Mouse (Mus musculus) kidney, embryonic 14.5 days (tissue): Measurements from ENCODE around the gene Zmiz2. TPM values are rescaled to one million over a fixed set of nuclear protein-coding genes. Genes with fewer than 3 reads are reported as not detected.
A peak's percentile ranks its signal among the peaks of the same experiment; 100 is the strongest.
"Not testable (repeated sequence)": the region's sequence is repeated elsewhere in the genome, so short reads cannot be mapped to it uniquely, and the experiment has no call there.

Experiments
- ATAC-seq: fragments of 200-750 bp; cut with Nextera tagmentation; 2 replicates; pipeline ENCODE4 v1.8.0; 2017; ENCODE audit warnings: moderate number of reproducible peaks, mild to moderate bottlenecking, moderate TSS enrichment, moderate library complexity; ENCODE audit not compliant: low FRiP score, low TSS enrichment
- H3K27ac ChIP-seq: fragments of 300-500 bp; sonication (generic); 2 replicates; pipeline ENCODE4 v1.5.1; 2014; ENCODE audit warnings: low read depth, mild to moderate bottlenecking, low read length, moderate library complexity, mixed read lengths
- H3K27me3 ChIP-seq: fragments of 300-500 bp; sonication (generic); 2 replicates; pipeline ENCODE4 v1.6.1; 2014; ENCODE audit warnings: mild to moderate bottlenecking, low read length; ENCODE audit not compliant: control insufficient read depth, insufficient read depth
- H3K36me3 ChIP-seq: fragments of 300-500 bp; sonication (generic); 2 replicates; pipeline ENCODE4 v1.6.1; 2014; ENCODE audit warnings: low read length, mixed read lengths; ENCODE audit not compliant: control insufficient read depth, insufficient read depth
- H3K4me1 ChIP-seq: fragments of 300-500 bp; sonication (generic); 2 replicates; pipeline ENCODE4 v1.6.1; 2014; ENCODE audit warnings: low read length, mixed read lengths; ENCODE audit not compliant: control insufficient read depth, insufficient read depth
- H3K4me2 ChIP-seq: fragments of 300-500 bp; sonication (generic); replicated peaks from 2 replicates; pipeline ENCODE4 v1.6.1; 2014; ENCODE audit warnings: low read depth, mild to moderate bottlenecking, low read length
- H3K4me3 ChIP-seq: fragments of 300-500 bp; sonication (generic); 2 replicates; pipeline ENCODE4 v1.5.1; 2014; ENCODE audit warnings: mild to moderate bottlenecking, low read length
- H3K9ac ChIP-seq: fragments of 300-500 bp; sonication (generic); 2 replicates; pipeline ENCODE4 v1.6.1; 2014; ENCODE audit warnings: low read depth, mild to moderate bottlenecking, low read length, moderate library complexity
- H3K9me3 ChIP-seq: fragments of 300-500 bp; sonication (generic); 2 replicates; pipeline ENCODE4 v1.6.1; 2016; ENCODE audit warnings: low read length; ENCODE audit not compliant: control insufficient read depth
- WGBS: fragments of 180-500 bp; shearing (Covaris S2); extraction: QIAGEN DNeasy Blood & Tissue Kit; methylation state at CpG from one replicate; pipeline ENCODE4 v1.1.7; 2014; 5-methylcytosine and 5-hydroxymethylcytosine counted together
- polyA plus RNA-seq: library from polyadenylated mRNA; unstranded; fragments of >200 nt; fragmentation: Nextera tagmentation; extraction: Ambion mirVana; gene quantifications from 2 replicates; pipeline ENCODE4 v1.2.1, GENCODE M21; 2014

The Zmiz2 gene
- polyA plus RNA-seq, 1 experiment from 2014 or later, result 14.6 TPM

- Histone ChIP-seq H3K27ac (no peak overlapping the region), H3K9me3 (no peaks in the 10 kb centered on the region), H3K4me1 (no peaks in the 10 kb centered on the region), H3K9ac (no peak overlapping the region), H3K36me3 (no peaks in the 10 kb centered on the region), H3K4me2 (no peak overlapping the region), H3K27me3 (no peaks in the 10 kb centered on the region), H3K4me3 (no peak overlapping the region)
- WGBS, result 71% methylated on average over 4 of the region's 4 CpGs
- no peak for ATAC-seq
Measured at GRCm38 (mm10) chr11:6367156-6367555, 21.7 kb upstream of the Zmiz2 start.

GRCm38 (mm10) chr11:6367986-6368385 lies 20.9 kb upstream of the Zmiz2 start:
- 85% methylated on average over 5 of the region's 5 CpGs for WGBS
- H3K4me3 ChIP-seq, H3K9me3 ChIP-seq, H3K36me3 ChIP-seq, ATAC-seq, H3K4me2 ChIP-seq, H3K27ac ChIP-seq, H3K4me1 ChIP-seq, H3K9ac ChIP-seq, H3K27me3 ChIP-seq: not testable (repeated sequence)

- Histone ChIP-seq H3K9me3 (no peaks in the 10 kb centered on the region), H3K9ac (no peak overlapping the region), H3K36me3 (no peaks in the 10 kb centered on the region), H3K4me2 (no peak overlapping the region), H3K4me1 (no peaks in the 10 kb centered on the region), H3K27me3 (no peaks in the 10 kb centered on the region), H3K4me3 (no peak overlapping the region), H3K27ac (no peak overlapping the region)
- ATAC-seq, result no peak
- 85% methylated on average over 11 of the region's 11 CpGs for WGBS
Measured at GRCm38 (mm10) chr11:6371376-6372155, 17.3 kb upstream of the Zmiz2 start.

DNA sequence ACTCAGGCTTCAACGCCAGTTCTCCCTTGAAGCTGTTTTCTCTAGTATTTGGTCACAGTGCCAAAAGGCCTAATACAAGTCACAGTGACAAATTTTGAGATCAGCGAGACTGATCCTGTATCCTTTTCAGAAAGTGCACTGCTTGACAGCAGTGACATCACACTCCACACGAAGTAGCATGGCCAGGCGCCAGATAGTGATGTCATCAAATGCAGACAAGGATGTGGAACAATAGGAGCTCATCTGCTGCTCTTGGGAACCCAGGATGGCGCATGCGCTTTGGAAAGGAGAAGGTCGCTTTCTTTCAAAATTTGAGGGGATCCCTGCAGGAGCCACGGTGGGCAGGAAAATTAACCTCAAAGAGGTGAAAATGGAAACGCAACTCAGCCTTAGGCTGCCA lies 16.1 kb upstream of the Zmiz2 start:
- ATAC-seq, result no peak
- H3K4me1 ChIP-seq, result no peaks in the 10 kb centered on the region
- no peaks in the 10 kb centered on the region for H3K9me3 ChIP-seq
- H3K9ac ChIP-seq, result no peak overlapping the region
- H3K4me3 ChIP-seq, result no peak overlapping the region
- WGBS, result 92% methylated on average over 9 of the region's 9 CpGs
- H3K27ac ChIP-seq, result no peak overlapping the region
- no peak overlapping the region for H3K4me2 ChIP-seq
- no peaks in the 10 kb centered on the region for H3K27me3 ChIP-seq
- H3K36me3 ChIP-seq, result no peaks in the 10 kb centered on the region

- H3K27ac ChIP-seq, result no peak overlapping the region
- WGBS, result 80% methylated on average over 6 of the region's 6 CpGs
- no peak overlapping the region for H3K4me3 ChIP-seq
- ATAC-seq, result no peak
- H3K9ac ChIP-seq, result no peak overlapping the region
- H3K27me3 ChIP-seq, result no peaks in the 10 kb centered on the region
- H3K4me1 ChIP-seq, result no peaks in the 10 kb centered on the region
- H3K4me2 ChIP-seq, result no peak overlapping the region
- H3K9me3 ChIP-seq, result no peaks in the 10 kb centered on the region
- H3K36me3 ChIP-seq, result no peaks in the 10 kb centered on the region
Measured at GRCm38 (mm10) chr11:6380916-6381315, 8.0 kb upstream of the Zmiz2 start.

- Histone ChIP-seq H3K36me3 (peaks cover 6% of the 10 kb centered on the region), H3K27me3 (no peaks in the 10 kb centered on the region), H3K4me3 (peak overlapping the region; percentile 92; the same call in 1 of the 2 replicates), H3K9me3 (no peaks in the 10 kb centered on the region), H3K9ac (no peak overlapping the region), H3K27ac (peak overlapping the region; percentile 94), H3K4me1 (peaks cover 16% of the 10 kb centered on the region), H3K4me2 (peak overlapping the region; percentile 83; the same call in 1 of the 2 replicates)
- WGBS, result 91% methylated on average over 6 of the region's 6 CpGs
- no peak for ATAC-seq
Measured at GRCm38 (mm10) chr11:6388126-6388725, 648 bp upstream of the Zmiz2 start.

- H3K4me2 ChIP-seq, result peak overlapping the region; percentile 83
- H3K27ac ChIP-seq, result 0 out of 2 replicates have a peak overlapping the region, but pooled peaks have one; percentile 47
- WGBS, result 1% methylated on average over 34 of the region's 43 CpGs
- H3K9ac ChIP-seq, result peak overlapping the region; percentile 85
- H3K36me3 ChIP-seq, result peaks cover 7% of the 10 kb centered on the region
- no peaks in the 10 kb centered on the region for H3K9me3 ChIP-seq
- ATAC-seq, result peak; percentile 43
- peak overlapping the region; percentile 92 for H3K4me3 ChIP-seq
- H3K27me3 ChIP-seq, result no peaks in the 10 kb centered on the region
- peaks cover 16% of the 10 kb centered on the region for H3K4me1 ChIP-seq
Measured at GRCm38 (mm10) chr11:6389483-6389921, 628 bp downstream of the Zmiz2 start.

DNA sequence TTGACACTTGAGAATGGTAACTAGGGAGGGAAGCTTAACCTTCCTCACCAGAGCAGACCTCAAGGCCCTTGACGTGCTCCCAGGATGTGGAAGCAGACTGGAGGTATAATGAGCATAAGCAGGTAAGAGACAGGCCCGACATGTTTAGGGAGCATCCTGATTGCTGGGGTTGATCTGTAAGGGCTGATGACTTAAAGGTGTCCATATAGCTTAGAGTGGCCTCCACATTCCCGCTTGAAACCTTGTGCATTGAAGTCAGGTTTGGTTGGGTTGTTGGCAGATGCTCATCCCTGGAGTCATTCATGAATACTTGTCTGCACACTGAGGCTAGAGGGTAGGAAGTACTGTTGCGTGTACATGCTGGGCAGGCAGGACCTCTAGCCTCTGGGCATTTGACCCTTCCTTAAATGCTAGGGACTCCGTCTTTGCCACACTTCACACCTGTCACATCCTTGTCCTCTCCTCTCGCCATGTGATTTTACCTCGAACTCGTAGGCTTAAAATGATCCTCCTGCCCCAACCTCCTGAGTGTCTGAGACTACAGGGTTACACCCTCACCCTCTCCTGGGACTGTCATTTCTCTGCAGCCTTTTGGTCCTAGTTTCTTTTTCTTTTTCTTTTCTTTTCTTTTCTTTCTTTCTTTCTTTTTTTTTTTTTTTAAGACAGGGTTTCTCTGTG lies 1.6 kb downstream of the Zmiz2 start:
- peak overlapping the region; percentile 92 for H3K4me3 ChIP-seq
- ATAC-seq, result no peak
- 83% methylated on average over 8 of the region's 8 CpGs for WGBS
- H3K4me1 ChIP-seq, result peaks cover 16% of the 10 kb centered on the region
- H3K36me3 ChIP-seq, result peaks cover 16% of the 10 kb centered on the region
- no peak overlapping the region for H3K27ac ChIP-seq
- H3K4me2 ChIP-seq, result peak overlapping the region; percentile 83
- H3K27me3 ChIP-seq, result no peaks in the 10 kb centered on the region
- H3K9ac ChIP-seq, result peak overlapping the region; percentile 85; the same call in 1 of the 2 replicates
- H3K9me3 ChIP-seq, result no peaks in the 10 kb centered on the region
